Comparison of ENCODE assay signal across 7 mouse cellular contexts in genomic region chr6:39286053-39286731, GRCm38 (mm10).
DNase-seq lines count a peak whose midpoint lies in the region; ATAC-seq lines count a peak whose summit lies in the region.

No protein-coding gene starts in this region.

- H3K9me3 ChIP-seq in midbrain, embryonic 13.5 days = no peaks in the 10 kb centered on the region

- H3K27ac ChIP-seq in midbrain, embryonic 13.5 days = no peak overlapping the region

- no peak for ATAC-seq in midbrain, embryonic 13.5 days

- 32% methylated on average over 8 of the region's 9 CpGs for WGBS in midbrain, embryonic 13.5 days

- DNase-seq in CD4-positive helper T cell, adult 2 months (ENCODE audit: low read depth, low spot score) = peak; percentile 42
- DNase-seq in MN1 (ENCODE audit: low spot score) = peak; percentile 6
- DNase-seq in embryo, embryonic 11 days = peak; percentile 66
- DNase-seq in kidney, postnatal 36 days = peak; percentile 56 to 57
- DNase-seq in thymus, postnatal 0 days (ENCODE audit: low spot score) = peak; percentile 68
- no peak for DNase-seq in frontal cortex, postnatal 14 days (ENCODE audit: low spot score in 2 of 2)

- H3K27me3 ChIP-seq in midbrain, embryonic 13.5 days = no peaks in the 10 kb centered on the region

- H3K4me3 ChIP-seq in midbrain, embryonic 13.5 days (replicated peaks) = no peak overlapping the region

- 0 out of 2 replicates have a peak, but pooled peaks cover 8% of the 10 kb centered on the region for H3K4me1 ChIP-seq in midbrain, embryonic 13.5 days (replicated peaks)

- H3K36me3 ChIP-seq in midbrain, embryonic 13.5 days = no peaks in the 10 kb centered on the region

- no peak overlapping the region; the same call in 1 of the 2 replicates for H3K9ac ChIP-seq in midbrain, embryonic 13.5 days (replicated peaks)

- H3K4me2 ChIP-seq in midbrain, embryonic 13.5 days (replicated peaks) = no peak overlapping the region

Comparison
In these comparisons a context has a peak if more than half of its experiments do, and no peak if none do; other contexts are left out.
1. DNase-seq: peak in CD4-positive helper T cell, adult 2 months (single experiment), MN1 (single experiment), embryo, embryonic 11 days (single experiment), kidney, postnatal 36 days (2 of 2) and thymus, postnatal 0 days (single experiment); none in frontal cortex, postnatal 14 days (0 of 2).